Mouse (Mus musculus): ENCODE measurements around the gene Snd1. TPM values are rescaled to one million over a fixed set of nuclear protein-coding genes. Genes with fewer than 3 reads are reported as not detected.

The Snd1 gene
- total RNA-seq, 4 experiments from 2014 or later: 101 to 116 (median 115) TPM

DNA sequence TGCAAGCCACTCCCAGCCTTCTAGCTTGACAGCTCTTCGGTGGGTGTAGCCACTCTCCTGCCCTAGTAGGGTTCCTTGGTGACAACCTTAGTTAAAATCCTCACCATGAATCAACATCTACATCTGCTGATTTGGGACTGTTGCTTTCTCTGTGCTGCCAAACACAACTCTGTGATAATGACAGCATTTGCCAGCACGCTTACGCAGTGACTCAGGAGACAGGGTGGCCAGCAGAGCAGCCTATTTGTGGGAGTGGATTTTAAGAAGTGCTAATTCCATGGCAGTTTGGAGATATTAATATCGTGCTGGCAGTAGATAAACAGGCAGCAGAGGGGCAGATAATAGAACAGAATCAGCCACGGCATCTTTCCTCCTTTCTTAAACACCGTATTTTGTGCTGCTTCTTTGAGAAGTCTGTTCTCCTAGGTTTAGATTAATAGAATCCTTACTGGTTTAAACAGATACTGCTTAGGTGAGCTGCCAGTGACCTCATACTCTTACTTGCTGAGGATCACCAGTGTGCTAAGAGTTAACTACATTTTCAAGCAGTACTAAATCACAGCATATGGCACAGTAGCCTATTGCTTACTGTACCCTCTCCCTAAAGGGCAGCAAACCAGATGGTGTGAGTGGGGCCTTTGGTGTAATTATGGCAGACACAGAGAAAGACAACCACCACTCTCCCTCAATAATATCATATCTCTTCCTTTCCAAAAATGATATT lies 230.6 kb downstream of the Snd1 start:
- DNase-seq (ENCODE audit: low spot score in 2 of 2): peak; percentile 64 to 85

DNA sequence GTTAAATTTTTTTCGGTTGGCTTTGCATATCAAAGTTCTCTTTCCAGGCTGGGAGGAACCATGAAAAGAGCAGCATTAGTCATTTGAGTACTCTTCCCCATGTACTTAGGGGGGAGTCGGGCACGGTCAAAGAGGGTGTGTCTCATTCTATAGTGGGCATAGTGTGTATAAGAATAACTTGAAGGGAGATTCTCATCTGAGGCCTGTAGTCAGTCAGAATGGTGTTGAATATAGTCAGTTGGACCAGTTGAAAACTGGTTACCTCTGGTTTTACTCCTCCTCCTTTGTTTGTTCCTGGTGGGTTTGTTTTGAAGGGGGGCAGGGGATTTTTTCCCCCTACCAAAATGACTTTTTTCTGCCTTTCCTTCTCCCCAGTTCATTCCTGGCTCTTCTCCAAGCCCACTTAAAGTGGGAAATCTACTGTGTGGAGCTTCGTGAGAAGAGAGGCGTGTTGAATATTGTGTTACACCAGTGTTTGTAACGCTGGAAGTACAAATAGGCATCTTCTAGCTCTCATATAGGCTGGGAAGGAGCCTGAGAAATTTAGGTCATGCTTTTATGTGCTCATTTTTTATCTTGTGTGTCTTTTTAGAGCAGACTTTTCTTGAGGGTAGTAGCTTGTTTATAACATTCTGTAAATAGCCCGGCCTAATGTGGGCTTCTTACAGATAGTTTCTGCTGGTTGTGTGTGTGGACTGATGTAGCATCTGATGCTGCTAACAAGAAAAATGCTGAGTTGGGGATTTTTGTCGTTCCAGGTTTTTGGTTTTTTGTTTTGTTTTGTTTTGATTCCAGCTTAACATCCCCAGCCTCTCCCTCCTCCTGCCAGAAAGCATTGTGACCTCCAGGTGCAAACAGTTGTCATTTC lies 231.4 kb downstream of the Snd1 start:
- DNase-seq (ENCODE audit: low spot score in 2 of 2): no peak

DNA sequence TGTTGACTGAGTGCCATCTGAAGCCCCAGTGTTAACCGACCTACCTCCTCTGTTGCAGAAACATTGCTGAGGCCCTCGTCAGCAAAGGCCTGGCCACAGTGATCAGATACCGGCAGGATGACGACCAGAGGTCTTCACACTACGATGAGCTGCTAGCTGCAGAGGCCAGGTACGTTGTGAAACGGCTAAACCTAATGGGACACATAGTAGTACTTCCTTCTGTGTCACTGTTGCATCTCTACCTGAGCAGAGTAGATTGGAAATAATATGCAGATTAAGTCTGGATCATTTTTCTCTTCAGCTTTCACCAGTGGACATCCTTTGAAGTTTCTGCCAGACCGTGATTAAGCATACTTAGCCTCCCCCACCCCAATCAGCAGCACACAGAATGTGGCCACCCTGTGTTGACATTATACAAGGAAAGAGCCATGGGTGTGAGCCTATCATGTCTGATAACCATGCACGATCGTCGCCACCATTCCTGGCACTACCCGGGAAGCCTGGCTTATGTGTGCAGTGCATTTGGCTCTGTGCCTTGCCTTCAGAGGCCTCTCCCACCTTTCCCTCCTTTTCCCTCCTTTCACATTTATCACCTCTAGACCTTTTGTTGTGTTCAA lies 232.1 kb downstream of the Snd1 start:
- DNase-seq (ENCODE audit: low spot score in 2 of 2): no peak

DNA sequence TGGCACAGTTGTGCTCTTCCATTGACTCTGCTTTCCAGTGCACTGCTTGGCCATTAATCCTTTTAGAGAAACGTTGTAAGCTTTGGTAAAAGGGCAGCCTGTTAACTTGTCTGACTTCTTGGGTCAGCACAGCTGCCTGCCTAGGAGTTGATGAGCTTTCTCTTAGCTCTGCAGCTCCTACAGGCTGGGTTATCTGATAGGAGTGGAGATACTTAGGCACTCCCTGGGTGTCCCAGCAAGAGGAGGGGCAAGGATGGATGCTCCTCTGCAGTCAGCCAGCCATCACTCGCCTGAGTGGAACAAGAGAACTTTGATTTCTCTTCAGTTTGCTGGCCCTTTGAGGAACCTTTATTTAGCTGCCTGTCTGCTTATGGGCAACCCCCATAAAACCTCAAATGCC lies 235.1 kb downstream of the Snd1 start:
- DNase-seq (ENCODE audit: low spot score in 2 of 2): no peak

DNA sequence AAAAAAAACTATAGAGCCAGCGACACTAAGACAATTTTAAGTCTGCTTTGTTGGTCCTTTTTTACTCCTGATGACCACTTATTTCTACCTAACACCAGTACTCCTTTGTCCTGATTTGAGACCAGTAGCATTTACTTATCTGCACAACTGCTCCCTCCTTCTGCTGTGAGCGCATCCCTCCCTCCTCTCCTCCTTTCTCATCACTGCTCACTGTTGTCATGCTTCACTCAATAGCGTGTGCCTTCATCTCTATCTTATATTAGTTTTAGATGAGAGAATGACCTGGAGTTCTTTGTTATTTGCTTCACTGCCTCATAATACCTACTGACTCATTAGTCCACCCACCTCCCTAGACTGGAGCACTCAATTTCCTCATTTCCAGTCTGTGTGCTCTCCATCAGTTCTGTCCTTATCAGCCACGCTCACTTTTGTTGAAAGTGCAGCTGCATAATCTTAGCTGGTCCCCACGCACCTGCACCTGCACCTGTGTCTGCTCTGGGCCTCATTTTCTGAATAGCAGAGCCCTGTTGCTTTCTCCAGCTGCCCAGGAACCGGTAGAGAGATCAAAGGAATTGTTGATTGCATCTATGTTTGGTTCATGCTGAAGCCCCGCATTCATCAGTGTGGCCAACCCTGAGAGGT lies 242.4 kb downstream of the Snd1 start:
- DNase-seq (ENCODE audit: low spot score in 2 of 2): no peak

DNA sequence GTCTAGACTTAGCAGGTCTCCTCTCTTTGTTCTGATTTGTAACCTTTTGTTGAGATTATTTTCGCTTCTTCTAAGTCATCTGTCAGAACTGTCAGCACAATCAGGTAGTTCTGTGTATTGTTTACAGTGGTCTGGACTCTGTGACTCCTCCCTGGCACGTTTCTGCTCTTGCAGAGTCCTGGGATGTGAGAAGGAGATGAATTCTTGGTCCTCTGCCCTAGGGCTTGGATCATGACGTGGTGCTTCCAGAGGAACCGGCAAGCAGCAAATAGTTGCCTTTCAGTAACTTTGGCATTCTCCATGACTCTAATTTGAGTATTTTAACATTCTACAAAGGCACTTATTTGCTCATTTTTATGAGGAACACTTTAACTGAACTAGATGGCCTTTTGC lies 242.9 kb downstream of the Snd1 start:
- no peak for DNase-seq (ENCODE audit: low spot score in 2 of 2)

DNA sequence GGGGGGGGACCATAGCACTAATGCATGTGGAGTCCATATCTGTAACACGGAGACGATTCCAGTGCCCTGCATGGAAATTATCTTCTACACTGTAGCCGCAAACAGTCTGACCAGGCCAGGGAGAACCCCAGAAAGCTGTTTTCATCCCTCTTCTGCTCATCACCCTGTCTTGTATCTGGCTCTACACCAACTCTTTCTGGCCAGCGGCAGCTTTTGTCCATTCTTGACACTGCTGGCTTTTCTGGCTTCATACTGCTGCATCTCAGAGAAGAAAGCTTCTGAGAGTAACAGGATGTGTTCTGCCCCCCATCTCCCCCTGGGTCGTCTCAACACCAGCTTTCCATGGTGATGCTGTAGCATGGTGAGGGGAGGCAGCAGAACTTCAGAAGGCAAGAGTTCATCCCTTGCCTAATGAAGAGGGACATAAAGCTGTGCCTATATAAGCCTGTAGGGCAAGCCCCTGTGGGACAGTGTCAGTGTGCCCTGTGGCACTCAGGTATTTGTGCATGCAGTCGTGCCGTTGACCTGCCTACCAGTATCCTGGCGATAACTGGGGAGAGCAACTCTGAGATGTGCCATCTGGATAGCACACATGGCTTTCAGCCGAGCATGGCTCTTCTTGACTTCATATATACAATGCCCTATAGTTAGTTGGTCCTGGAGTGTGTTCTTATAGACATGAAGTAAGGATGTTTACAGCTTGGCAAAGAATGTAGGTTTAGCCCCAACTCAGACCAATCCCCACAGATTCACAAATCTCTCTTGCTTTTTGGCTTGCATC lies 245.6 kb downstream of the Snd1 start:
- DNase-seq (ENCODE audit: low spot score in 2 of 2): no peak

DNA sequence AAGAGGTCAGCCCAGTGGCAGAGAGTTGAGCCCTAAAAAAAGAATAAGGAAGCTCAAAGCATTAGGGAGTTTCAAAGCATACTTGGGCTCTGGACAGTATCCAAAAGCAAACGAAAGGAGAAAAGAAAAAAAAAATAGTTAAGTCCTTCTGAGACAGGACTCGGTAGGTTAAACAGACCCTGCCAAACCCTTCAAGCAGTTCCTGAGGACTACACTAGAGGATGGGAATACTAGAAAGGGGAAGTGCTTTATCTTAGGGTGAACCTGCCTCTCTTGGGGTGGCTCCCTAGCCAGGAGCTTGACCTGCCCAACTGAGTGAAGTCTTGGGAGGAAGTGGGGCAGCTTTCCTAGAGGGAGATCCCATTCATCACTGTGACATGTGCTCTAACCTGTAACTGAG lies 248.1 kb downstream of the Snd1 start:
- DNase-seq (ENCODE audit: low spot score in 2 of 2): no peak

DNA sequence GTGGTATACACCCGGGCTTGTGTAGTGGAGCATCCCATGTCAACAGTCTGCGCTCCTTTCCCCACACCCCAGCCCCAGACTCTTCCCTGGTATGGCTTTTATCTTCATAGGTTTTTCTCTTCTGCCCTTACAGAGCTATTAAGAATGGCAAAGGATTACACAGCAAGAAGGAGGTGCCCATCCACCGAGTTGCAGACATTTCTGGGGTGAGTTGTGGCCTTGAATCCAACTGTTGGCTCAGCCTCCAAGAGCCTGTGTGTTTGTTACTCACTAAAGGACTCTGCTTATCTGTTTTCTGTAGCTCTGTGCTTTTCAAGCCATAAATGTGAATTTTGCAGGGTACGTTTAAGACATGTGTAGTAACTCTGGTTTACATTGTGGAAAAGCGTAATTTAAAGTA lies 249.8 kb downstream of the Snd1 start:
- no peak for DNase-seq (ENCODE audit: low spot score in 2 of 2)

DNA sequence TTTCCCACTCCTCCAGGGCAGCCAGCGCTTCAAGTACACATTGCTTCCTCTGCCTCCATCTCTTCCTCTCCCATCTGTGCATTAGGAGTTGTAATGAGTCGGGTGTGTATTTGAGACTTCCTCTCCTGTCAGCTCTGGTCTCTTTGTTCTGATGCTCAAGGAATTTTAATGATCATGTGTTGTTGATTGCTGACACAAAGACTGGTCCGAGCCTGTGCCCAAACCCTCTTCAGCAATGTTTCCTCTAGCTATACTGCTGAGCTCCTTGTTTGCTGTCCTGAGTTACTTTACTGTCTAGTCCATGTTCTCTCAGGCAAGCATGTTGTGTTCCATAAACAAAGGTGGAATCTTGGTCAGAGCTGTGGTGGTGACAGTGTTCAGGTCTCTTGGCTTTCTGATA lies 254.3 kb downstream of the Snd1 start:
- no peak for DNase-seq (ENCODE audit: low spot score in 2 of 2)

DNA sequence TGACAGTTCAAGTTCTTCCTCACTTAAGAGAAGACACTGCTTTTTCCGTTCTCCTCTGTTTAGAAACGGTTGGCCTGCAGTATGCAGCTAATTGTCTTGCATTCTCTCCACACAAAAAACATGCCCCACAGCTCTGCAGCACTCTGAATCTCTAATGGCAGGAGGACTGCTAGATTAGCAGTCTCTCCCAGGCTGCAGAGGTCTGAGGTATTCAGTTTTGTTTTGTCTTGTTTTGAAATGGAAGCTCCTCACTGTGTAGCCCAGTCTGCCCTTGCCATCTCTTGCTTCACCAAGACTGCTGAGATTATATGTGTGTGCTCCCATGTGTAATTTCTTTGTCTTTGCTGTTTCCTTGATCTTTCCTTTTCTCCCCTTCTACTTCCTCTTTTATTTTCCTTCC lies 254.7 kb downstream of the Snd1 start:
- no peak for DNase-seq (ENCODE audit: low spot score in 2 of 2)

DNA sequence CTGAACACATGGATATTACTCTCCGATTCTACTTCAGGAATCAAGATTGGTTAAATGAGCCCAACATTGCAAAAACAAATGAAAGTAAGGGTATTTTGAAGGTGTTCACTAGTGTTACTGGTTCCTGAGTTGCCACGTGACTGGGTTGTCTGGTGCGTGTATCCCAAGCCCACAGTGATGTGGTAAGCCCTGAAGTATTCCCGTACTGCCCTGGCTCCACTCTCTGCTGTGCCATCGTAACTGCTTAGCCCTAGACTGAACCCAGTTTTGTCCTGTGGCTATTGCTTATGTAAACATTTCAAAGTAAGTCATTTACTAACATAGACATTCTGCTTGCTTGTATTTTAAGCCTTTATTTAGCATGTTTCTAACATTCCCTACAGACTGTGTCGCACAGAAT lies 256.3 kb downstream of the Snd1 start:
- DNase-seq (ENCODE audit: low spot score in 2 of 2): no peak

DNA sequence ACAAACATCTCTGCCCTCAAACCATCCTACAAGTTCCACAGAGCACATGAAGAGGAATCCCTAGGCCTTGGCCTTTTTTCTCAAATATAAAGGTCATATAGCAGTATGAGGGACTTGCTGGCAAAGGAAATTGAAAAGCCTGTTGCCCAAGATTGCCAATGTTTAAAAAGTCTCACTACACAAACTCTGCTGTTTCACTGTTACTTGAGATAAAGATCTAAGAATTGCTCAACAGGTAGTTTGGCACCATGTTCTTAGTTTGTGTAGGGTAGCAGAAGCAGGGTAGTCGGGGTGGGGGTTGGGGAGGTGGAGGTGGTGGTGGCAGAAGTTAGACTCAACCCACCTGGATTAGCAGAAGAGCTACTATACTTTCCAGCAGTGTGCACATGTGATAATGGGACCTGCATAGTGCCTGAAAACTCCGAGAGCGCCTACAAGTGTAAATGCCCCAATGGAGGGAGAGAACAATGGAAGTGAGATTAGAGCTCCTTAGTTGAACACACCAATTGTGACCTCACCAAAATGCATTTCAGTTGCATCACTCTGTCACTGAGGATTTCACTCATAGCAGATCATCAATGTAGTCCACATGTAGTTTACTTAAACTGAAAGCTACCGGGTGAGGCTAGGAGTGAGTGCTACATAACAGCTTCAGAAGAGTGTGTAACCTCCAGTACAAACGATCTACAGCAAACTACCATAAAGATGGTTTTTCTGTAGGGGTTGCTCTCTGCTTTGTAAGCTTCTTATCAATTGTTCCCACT lies 259.1 kb downstream of the Snd1 start:
- DNase-seq (ENCODE audit: low spot score in 2 of 2): no peak

DNA sequence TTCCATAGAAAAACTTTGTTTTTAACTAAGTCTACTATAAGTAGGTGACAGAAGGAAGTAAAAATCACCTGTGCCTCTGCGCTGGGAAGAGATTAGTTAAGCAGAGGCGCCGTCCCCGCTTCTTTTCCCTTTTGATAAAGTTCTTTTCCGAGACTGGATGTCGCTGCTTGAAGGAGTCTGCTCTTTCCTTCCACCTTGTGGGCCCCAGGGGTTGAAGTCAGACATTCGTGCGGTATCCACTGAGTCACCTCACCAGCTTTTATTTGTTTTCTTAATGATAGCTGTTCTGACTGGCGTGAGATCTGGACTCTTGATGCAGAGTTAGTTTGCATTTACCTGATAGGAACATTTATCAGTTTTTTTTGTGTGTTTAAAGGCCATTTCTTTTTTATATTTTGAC lies 260.2 kb downstream of the Snd1 start:
- no peak for DNase-seq (ENCODE audit: low spot score in 2 of 2)

DNA sequence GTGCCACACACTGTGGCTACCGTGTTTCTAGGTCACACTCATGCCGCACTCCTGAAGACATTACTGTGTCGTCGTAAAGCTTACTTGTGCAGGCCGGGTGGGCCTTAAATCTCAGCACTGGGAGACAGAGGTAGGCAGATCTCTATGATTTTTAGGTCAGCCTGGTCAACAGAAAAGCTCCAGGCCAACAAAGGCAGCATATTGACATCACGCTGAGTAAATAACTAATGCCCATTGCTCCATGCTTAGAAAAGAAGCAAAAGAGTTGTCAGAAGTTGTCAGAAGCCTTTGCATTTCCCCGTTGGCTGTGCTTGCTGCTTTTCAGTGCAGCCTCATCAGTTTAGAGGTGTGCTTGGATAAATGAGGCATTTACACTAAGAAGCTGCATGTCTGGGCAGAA lies 261.7 kb downstream of the Snd1 start:
- DNase-seq (ENCODE audit: low spot score in 2 of 2): no peak

DNA sequence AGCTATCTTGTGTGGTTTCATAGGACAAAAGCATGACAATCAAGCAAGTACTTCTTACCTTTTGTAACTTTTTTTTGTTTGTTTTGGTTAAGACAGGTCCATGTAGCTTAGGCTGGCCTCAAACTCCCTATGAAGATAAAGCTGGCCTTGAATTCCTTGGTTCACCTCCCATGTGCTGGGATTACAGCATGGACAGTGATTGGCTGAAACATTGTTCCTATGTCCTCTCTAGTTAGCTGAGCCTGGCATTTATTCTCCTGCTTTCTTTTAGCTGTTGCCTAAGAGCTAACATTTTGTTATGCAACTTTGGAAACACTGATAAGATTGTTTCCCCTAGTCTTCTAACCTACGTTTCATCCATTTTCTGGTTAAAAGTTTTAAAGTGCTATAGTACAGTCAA lies 262.7 kb downstream of the Snd1 start:
- DNase-seq (ENCODE audit: low spot score in 2 of 2): no peak

DNA sequence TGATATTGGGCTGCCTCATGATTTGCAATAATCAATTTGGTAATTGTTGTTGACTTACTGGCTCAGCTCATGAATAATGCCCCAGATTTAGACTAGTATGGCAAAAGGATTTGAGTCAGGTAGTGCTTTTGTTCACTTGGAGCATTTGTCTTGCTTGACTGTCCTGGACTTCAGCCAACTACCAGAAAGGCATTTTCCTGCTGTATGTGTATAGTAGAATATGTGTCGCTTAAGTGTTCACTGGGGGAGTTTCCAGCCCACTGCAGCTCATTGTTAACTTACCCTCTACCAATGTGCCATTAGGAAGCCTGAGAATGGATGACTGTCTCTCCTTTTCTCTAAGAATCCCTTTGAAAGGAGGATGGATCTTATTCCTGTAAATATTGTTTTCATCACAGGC lies 268.6 kb downstream of the Snd1 start:
- DNase-seq (ENCODE audit: low spot score in 2 of 2): no peak

DNA sequence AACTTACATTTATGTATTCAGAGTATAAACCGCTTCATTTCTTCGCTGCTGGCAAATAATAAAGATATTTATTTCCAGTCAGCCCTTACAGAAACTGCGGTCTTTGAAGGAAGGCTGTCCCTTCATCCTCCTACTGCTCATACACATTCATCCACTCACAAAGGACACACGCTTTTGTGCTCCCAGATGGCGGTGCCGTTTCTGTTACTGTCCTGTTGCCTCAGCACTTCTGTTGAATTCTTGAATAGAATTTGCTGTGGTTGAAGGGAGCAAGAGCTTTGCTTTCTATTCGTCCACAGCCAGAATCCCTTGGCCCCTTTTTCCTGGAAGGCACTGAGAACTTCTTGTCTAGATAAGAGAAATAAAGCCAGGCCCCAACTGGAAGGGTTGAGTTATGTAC lies 270.9 kb downstream of the Snd1 start:
- no peak for DNase-seq (ENCODE audit: low spot score in 2 of 2)

DNA sequence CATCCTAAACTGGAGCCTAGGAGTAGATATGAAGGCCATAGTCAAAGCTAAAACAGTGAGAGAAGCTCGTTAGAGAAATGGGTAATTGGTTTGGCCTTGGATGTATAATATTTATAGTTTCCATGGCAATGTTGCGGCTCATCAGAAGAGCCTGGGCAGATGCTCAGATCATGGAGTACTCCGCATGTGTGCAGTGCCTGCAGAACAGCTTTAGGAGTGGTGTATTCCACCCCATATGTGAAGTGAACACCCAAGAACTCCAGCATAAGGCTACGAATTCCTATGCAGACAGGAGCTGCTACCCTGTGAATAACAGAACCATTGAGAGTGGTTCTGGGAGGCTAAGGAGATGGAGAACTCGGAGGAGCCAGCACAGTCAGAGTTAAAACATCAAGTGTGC lies 272.1 kb downstream of the Snd1 start:
- peak in 1 of 2 experiments; percentile 38 for DNase-seq (ENCODE audit: low spot score in 2 of 2)

DNA sequence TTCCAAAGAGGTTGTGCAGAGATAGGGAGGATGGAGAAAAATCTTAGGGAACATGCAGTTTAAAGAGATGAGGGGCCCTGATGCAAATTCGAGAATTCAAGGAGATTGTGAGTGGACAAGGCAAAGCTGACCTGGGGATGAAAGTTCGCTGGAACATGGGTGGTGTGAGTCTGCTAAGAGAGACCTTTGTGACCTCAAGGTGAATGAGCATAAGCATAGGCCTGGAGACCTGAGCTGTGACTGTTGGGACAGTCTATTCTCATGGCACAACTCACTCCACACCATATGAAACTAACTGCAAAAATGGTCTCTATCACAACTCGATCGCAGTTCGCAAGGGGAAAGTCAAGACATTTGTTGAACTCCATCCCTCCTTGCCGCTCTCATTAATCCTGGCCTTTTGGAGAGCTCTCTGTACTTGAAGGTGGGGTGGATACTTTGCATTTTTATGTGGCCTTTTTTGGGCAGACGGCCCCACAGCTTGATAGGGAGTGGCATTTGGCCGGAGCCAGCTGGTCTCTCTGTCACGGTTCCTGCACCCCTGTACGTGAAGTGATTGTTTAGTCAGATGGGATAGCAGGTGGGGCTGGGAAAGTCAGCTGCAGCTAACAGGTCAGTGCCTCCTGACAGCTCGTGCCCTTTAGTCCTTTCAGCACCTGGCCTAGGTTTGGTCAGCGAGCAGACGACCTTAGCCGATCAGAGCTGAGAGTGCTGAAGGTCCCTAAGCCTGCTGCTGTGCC lies 273.2 kb downstream of the Snd1 start:
- no peak for DNase-seq (ENCODE audit: low spot score in 2 of 2)
